Mouse (Mus musculus): Measurements from ENCODE around the gene Gm12184.
"Not testable (repeated sequence)": the region's sequence is repeated elsewhere in the genome, so short reads cannot be mapped to it uniquely, and the experiment has no call there.

Gene Gm12184

DNA sequence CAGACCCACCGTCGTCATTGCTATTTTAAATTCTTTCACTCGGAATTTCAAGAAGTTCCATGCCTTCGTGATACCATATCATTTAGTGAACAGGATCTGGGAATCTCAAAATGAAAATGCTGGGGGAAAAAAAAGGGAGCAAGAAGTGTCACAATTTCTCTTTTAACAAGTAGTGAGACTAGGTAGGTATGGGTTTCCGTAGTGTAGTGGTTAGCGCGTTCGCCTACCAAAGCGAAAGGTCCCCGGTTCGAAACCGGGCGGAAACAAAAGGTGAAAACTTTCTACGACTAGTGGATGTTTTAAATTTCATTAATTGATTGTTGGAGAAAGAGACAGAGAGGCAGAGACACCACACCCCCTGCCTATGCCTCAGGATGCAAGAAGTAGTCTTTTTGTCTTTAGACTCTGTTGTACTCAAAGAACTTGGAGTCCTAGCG lies 2.9 kb downstream of the Gm12184 start:
- DNase-seq (ENCODE audit: low spot score): peak; percentile 87

GRCm38 (mm10) chr11:48822768-48823512 lies 3.5 kb downstream of the Gm12184 start:
- no peak for DNase-seq (ENCODE audit: low spot score)

DNA sequence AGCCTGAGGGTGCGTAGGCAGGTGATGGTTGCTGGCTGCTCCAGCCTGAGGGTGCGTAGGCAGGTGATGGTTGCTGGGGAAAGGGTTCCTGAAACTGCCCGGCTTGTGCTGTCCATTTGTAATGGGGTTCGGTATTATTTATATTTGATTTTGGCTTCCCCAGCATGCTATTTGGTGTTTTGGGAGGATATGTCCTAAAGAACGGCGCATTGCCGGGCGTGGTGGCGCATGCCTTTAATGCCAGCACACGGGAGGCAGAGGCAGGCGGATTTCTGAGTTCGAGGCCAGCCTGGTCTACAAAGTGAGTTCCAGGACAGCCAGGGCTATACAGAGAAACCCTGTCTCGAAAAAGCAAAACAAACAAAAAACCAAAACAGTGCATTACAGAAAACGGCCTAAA lies 5.2 kb downstream of the Gm12184 start:
- not testable (repeated sequence) for DNase-seq (ENCODE audit: low spot score)

GRCm38 (mm10) chr11:48820308-48820674 lies 6.2 kb downstream of the Gm12184 start:
- no peak for DNase-seq (ENCODE audit: low spot score)

GRCm38 (mm10) chr11:48819614-48820307 lies 6.7 kb downstream of the Gm12184 start:
- DNase-seq (ENCODE audit: low spot score): no peak

DNA sequence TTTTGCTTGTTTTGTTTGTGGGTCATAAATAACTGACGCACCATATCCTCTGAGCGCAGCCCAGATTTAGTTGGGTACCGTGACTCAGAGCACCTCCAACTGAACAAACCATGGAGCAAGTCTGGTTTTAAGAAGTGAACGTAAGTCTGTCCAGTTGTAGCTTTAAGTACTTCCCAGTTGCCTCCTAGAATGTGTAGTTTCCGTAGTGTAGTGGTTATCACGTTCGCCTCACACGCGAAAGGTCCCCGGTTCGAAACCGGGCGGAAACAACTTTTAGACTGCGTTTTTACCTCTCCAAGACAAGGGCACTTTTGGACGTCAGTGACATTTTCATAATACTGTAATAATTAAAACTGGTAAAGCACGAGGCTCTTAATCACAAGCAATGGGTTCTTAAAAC lies 8.1 kb downstream of the Gm12184 start:
- DNase-seq (ENCODE audit: low spot score): peak; percentile 91

DNA sequence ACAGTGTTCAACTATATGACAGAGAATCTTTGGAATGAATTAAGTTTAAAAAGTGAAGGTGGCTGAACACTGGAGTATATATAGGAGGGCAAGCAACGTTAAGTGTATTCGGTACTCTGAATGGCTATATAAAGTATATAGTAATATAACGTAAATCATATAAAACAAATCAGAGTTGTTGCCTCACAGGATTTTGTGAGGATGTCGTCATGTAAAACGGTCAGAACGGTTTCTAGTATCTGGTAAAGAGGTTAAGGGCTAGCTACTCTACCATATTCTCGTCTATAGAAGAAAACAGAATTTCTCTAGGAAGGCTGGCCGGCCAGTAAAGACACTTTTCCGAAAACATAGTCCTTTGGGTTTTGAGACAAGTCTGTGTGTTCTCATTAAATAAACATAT lies 8.7 kb downstream of the Gm12184 start:
- DNase-seq (ENCODE audit: low spot score): no peak

GRCm38 (mm10) chr11:48816800-48817665 lies 9.4 kb downstream of the Gm12184 start, which contains the start of gene Trim41:
Trim41 (minus strand) TSS chr11:48817353.
- DNase-seq (ENCODE audit: low spot score): peak; percentile 100

- no peak for DNase-seq (ENCODE audit: low spot score)
Measured at GRCm38 (mm10) chr11:48816281-48816781, 10.1 kb downstream of the Gm12184 start.

DNA sequence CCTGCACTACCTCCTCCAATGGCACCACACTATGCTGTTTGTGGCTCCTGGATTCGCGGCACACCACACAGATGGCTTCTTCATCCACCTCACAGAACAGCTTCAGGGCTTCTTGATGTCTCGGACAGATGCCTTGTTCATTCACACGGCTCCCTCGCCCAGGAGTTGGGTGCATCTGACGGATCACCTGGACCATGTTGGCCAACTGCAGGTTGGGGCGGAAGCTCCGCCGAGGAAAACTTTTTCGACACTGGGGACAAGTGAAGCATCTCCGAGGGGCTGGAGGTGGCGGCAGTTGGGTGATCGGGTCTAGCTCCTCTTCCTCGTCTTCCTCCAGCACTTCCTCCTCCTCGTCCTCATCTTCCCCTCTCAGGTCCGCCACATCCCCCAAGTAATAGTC lies 10.6 kb downstream of the Gm12184 start:
- DNase-seq (ENCODE audit: low spot score): no peak

DNA sequence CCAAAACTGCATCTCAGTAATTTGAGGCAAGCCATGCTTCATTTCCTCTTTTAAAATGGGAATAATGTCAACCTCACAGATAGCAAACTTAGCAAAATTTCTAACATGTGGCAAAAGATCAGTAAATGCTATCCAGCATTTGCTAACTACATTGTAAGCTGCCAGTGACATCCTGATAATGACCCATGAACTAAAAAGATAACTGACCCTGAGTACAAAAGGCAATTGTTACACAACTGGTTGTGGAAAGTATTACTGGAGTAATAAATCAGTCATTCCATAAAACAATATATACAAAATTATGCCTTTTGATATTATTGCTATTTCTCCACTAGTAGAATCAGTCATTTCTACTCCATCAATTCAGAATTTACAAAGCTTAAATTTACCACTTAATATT lies 12.7 kb downstream of the Gm12184 start:
- DNase-seq (ENCODE audit: low spot score): no peak

GRCm38 (mm10) chr11:48810142-48810541 lies 16.3 kb downstream of the Gm12184 start:
- DNase-seq (ENCODE audit: low spot score): no peak

DNA sequence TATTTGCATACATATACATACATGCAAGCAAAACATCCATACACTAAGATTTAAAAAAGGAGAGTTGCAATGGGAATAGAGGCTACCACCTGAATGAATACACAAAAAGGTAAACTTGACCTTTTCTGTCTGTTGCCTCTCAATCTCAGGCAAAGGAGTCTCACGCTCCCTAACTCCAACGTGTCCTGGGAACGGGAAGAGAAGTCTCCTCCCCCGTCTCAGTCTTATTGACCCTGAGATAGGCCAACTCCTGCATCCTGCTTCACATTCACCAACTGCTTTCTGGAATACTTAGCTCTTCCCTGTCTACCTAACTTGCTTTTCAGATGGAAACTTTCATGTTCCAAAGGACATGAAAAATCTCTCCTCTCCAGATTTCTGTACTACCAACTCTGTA lies 17.0 kb downstream of the Gm12184 start:
- DNase-seq (ENCODE audit: low spot score): no peak

- DNase-seq (ENCODE audit: low spot score): no peak
Measured at GRCm38 (mm10) chr11:48808737-48809433, 17.6 kb downstream of the Gm12184 start.

DNA sequence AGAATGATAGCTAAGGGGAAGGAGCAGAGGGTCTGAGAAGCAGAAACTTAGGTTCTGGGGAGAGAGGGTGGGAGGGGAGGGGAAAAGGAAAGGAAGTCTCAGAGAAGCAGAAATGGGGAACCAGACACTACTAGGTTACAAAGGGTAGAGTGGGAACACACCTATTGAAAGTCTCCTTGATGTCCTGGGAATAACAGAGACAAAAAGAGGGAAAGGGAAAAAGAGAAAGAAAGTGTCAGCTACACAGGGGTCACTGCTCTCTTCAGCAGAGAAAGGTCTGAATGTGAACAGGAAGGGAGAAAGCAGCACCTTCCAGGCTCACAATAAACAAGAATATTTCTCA lies 18.2 kb downstream of the Gm12184 start:
- DNase-seq (ENCODE audit: low spot score): no peak

DNA sequence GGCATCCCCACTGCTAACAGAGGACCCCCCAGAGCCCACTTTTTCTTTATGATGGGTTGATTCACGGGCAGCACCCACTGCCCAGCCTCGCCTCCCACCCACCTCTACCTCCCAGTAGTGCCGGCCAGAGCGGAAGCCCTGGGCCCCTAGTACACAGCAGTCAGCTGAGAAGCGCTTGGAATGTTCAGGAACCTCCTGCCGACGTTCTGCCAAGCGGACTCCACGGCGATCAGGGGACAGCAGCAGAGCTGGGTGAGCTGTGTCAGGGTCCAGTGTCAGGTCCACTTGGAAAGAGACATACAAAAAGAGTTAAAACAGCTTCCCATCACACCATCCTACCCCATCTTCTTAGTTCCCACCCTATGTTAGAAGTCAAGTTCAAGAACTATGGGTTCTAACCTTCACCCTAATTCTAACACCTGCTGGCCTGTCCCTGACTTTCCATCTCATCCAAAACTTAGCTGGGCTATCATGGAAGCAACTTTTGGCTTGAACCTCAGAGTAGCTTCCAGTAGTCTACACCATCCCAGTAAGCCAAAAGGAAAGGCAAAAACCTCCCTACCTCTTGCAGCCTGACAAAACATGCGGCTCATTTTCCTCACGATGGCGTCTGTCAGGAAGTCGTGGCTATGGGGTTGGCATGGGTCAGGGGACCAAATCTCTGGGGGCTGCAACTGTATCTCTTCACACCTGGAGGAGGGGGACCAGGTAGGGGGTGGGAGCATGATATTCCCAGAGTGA lies 18.7 kb downstream of the Gm12184 start:
- DNase-seq (ENCODE audit: low spot score): no peak

- no peak for DNase-seq (ENCODE audit: low spot score)
Measured at GRCm38 (mm10) chr11:48806856-48807562, 19.4 kb downstream of the Gm12184 start.

GRCm38 (mm10) chr11:48804922-48805321 lies 21.5 kb downstream of the Gm12184 start:
- DNase-seq (ENCODE audit: low spot score): no peak

DNA sequence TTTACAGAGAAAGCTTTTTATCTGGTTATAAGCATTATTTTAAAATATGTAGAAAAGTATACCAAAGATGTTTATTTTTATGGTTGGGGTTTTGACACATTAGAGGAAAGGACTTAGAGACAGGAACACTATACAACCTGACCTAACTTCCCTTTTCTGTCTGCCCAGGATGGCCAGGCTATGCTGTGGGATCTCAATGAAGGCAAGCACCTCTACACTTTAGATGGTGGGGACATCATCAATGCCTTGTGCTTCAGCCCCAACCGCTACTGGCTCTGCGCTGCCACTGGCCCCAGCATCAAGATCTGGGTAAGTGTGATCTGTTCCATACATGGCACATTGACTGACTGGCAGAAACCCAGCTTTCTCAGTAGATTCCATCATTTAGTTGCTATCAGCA lies 22.5 kb downstream of the Gm12184 start:
- no peak for DNase-seq (ENCODE audit: low spot score)

Measured in yolk sac, embryonic 10.5 days (tissue).